Mouse (Mus musculus) CH12.LX (cell line): Measurements from ENCODE around the gene Ank2. TPM values are rescaled to one million over a fixed set of nuclear protein-coding genes. Genes with fewer than 3 reads are reported as not detected.

Experiments
- DNase-seq: peaks from one replicate; pipeline ENCODE4 v3.0.0-alpha.2; 2013; ENCODE audit errors: extremely low read depth
- H3K27ac ChIP-seq: 2 replicates; pipeline ENCODE4 v1.5.1; 2012; ENCODE audit warnings: low read depth, mild to moderate bottlenecking, control low read depth, moderate library complexity; ENCODE audit not compliant: insufficient read depth
- H3K27me3 ChIP-seq: replicated peaks from 2 replicates; pipeline ENCODE3; 2012; ENCODE audit warnings: inconsistent platforms
- H3K36me3 ChIP-seq, 2 experiments: replicated peaks in 1 of 2; 2 replicates each; pipeline versions ENCODE3 to v1.6.1; 2012; ENCODE audit warnings: inconsistent platforms in 1 of 2, low read length in 1 of 2, mild to moderate bottlenecking in 1 of 2, mixed read lengths in 1 of 2, moderate library complexity in 1 of 2; ENCODE audit not compliant: control insufficient read depth in 1 of 2, insufficient read depth in 1 of 2
- H3K4me1 ChIP-seq, 2 experiments: 2 replicates each; pipeline ENCODE4 v1.6.1; 2012; ENCODE audit warnings: inconsistent platforms in 1 of 2, moderate library complexity in 1 of 2; ENCODE audit not compliant: insufficient read depth in 2 of 2, control insufficient read depth in 1 of 2
- H3K4me2 ChIP-seq: 2 replicates; pipeline ENCODE4 v1.6.1; 2012; ENCODE audit warnings: low read depth, mild to moderate bottlenecking, control low read depth; ENCODE audit not compliant: poor library complexity, insufficient read depth, severe bottlenecking
- H3K4me3 ChIP-seq, 3 experiments: fragments of 150-350 bp in 1 of 3; sonication (generic) in 1 of 3; replicated peaks in 1 of 3; 2 replicates each; pipeline versions ENCODE3 to v1.5.1; 2011 to 2012; ENCODE audit warnings: low read depth in 2 of 3, low read length in 2 of 3, mild to moderate bottlenecking in 2 of 3, moderate library complexity in 2 of 3, control low read depth in 1 of 3, improper control_type of control experiment in 1 of 3, inconsistent platforms in 1 of 3, mixed read lengths in 1 of 3; ENCODE audit not compliant: poor library complexity in 1 of 3
- H3K79me2 ChIP-seq: replicated peaks from 2 replicates; pipeline ENCODE4 v1.6.1; 2012; ENCODE audit warnings: mild to moderate bottlenecking, moderate library complexity; ENCODE audit not compliant: control insufficient read depth, poor library complexity, insufficient read depth, severe bottlenecking; ENCODE audit errors: extremely low read depth
- H3K9ac ChIP-seq: 2 replicates; pipeline ENCODE4 v1.6.1; 2012; ENCODE audit warnings: low read depth, mild to moderate bottlenecking, control low read depth, moderate library complexity; ENCODE audit not compliant: insufficient read depth
- H3K9me3 ChIP-seq: replicated peaks from 2 replicates; pipeline ENCODE3; 2012; ENCODE audit warnings: low read length, inconsistent platforms, mixed read lengths
- CHD1 ChIP-seq: IDR thresholded peaks from 2 replicates; pipeline ENCODE4 v1.6.1; 2012; ENCODE audit warnings: low read depth, low read length, improper control_type of control experiment, inconsistent platforms
- CHD2 ChIP-seq: IDR thresholded peaks from 2 replicates; pipeline ENCODE4 v1.6.1; 2011; ENCODE audit warnings: low read length, improper control_type of control experiment
- CTCF ChIP-seq, 2 experiments: IDR thresholded peaks in 1 of 2; conservative IDR thresholded peaks in 1 of 2; 2 replicates each; pipeline ENCODE4 v1.5.1; 2011 to 2012; ENCODE audit warnings: low read depth in 2 of 2, low read length in 2 of 2, improper control_type of control experiment in 1 of 2, inconsistent platforms in 1 of 2, mild to moderate bottlenecking in 1 of 2, moderate library complexity in 1 of 2
- E2F4 ChIP-seq: IDR thresholded peaks from 2 replicates; pipeline ENCODE4 v1.6.1; 2011; ENCODE audit warnings: low read depth, low read length, improper control_type of control experiment; ENCODE audit not compliant: insufficient replicate concordance
- ELF1 ChIP-seq: IDR thresholded peaks from 2 replicates; pipeline ENCODE4 v1.6.1; 2014; ENCODE audit warnings: low read depth, mild to moderate bottlenecking, inconsistent platforms, low read length, improper control_type of control experiment
- EP300 ChIP-seq: IDR thresholded peaks from 2 replicates; pipeline ENCODE4 v1.6.1; 2011; ENCODE audit warnings: low read length, improper control_type of control experiment
- GABPA ChIP-seq: IDR thresholded peaks from 2 replicates; pipeline ENCODE4 v1.6.1; 2012; ENCODE audit warnings: low read depth, low read length, improper control_type of control experiment, inconsistent platforms; ENCODE audit not compliant: insufficient replicate concordance
- HCFC1 ChIP-seq: IDR thresholded peaks from 2 replicates; pipeline ENCODE4 v1.6.1; 2012; ENCODE audit warnings: low read depth, mild to moderate bottlenecking, inconsistent platforms, low read length, improper control_type of control experiment
- KAT2A ChIP-seq: IDR thresholded peaks from 2 replicates; pipeline ENCODE4 v1.6.1; 2012; ENCODE audit warnings: low read length, improper control_type of control experiment, inconsistent platforms; ENCODE audit not compliant: insufficient replicate concordance
- MAX ChIP-seq: IDR thresholded peaks from 2 replicates; pipeline ENCODE4 v1.6.1; 2011; ENCODE audit warnings: low read length, improper control_type of control experiment
- MAZ ChIP-seq: IDR thresholded peaks from 2 replicates; pipeline ENCODE4 v1.6.1; 2012; ENCODE audit warnings: low read depth, mild to moderate bottlenecking, inconsistent platforms, low read length, improper control_type of control experiment, moderate library complexity
- MEF2A ChIP-seq: IDR thresholded peaks from 2 replicates; pipeline ENCODE4 v1.6.1; 2014; ENCODE audit warnings: low read depth, mild to moderate bottlenecking, inconsistent platforms, low read length, improper control_type of control experiment, borderline replicate concordance
- MXI1 ChIP-seq: IDR thresholded peaks from 2 replicates; pipeline ENCODE4 v1.6.1; 2011; ENCODE audit warnings: mild to moderate bottlenecking, low read depth, low read length, improper control_type of control experiment
- NRF1 ChIP-seq: IDR thresholded peaks from 2 replicates; pipeline ENCODE4 v1.6.1; 2014; ENCODE audit warnings: low read depth, mild to moderate bottlenecking, inconsistent platforms, low read length, improper control_type of control experiment, moderate library complexity
- PAX5 ChIP-seq: IDR thresholded peaks from 2 replicates; pipeline ENCODE4 v1.6.1; 2012; ENCODE audit warnings: low read length, inconsistent platforms, mixed read lengths
- POLR2A ChIP-seq: IDR thresholded peaks from 2 replicates; pipeline ENCODE4 v1.6.1; 2011; ENCODE audit warnings: low read depth, mild to moderate bottlenecking, improper control_type of control experiment, low read length
- USF1 ChIP-seq: IDR thresholded peaks from 2 replicates; pipeline ENCODE4 v1.6.1; 2014; ENCODE audit warnings: low read depth, mild to moderate bottlenecking, inconsistent platforms, low read length, improper control_type of control experiment
- USF2 ChIP-seq: conservative IDR thresholded peaks from 2 replicates; pipeline ENCODE4 v1.6.1; 2011; ENCODE audit warnings: low read depth, low read length, improper control_type of control experiment
- ZC3H11A ChIP-seq: IDR thresholded peaks from 2 replicates; pipeline ENCODE4 v1.6.1; 2012; ENCODE audit warnings: low read depth, mild to moderate bottlenecking, inconsistent platforms, low read length, improper control_type of control experiment
- ZKSCAN1 ChIP-seq: IDR thresholded peaks from 2 replicates; pipeline ENCODE4 v1.6.1; 2012; ENCODE audit warnings: low read depth, inconsistent platforms, low read length, improper control_type of control experiment, borderline replicate concordance
- ZMIZ1 ChIP-seq: IDR thresholded peaks from 2 replicates; pipeline ENCODE4 v1.6.1; 2012; ENCODE audit warnings: low read depth, mild to moderate bottlenecking, inconsistent platforms, low read length, improper control_type of control experiment
- ZNF384 ChIP-seq: IDR thresholded peaks from 2 replicates; pipeline ENCODE4 v1.6.1; 2012; ENCODE audit warnings: low read depth, low read length, improper control_type of control experiment, inconsistent platforms
- dilution Hi-C: fragments of 300-500 bp; cut with MboI; formaldehyde crosslinking; loops from 2 replicates; pipeline ENCODE4 v1.14.3; 2020; ENCODE audit warnings: low sequenced_read_pairs; ENCODE audit not compliant: extremely low pct_unique_long_range_greater_than_20kb, extremely low pct_ligation_motif_present
- in situ Hi-C: fragments of 300-500 bp; cut with MboI; formaldehyde crosslinking; loops from 3 replicates; pipeline ENCODE4 v1.14.3; 2019; ENCODE audit warnings: low sequenced_read_pairs, low pct_ligation_motif_present, low pct_unique_long_range_greater_than_20kb, mixed read lengths
- polyA plus RNA-seq: library from polyadenylated mRNA; unstranded; fragments of >175 nt; gene quantifications from 2 replicates; pipeline ENCODE4 v1.2.1, GENCODE M21; 2012; ENCODE audit warnings: low read depth; ENCODE audit not compliant: insufficient read length
- total RNA-seq, 2 experiments: library from RNA; depleted of rRNA; stranded (reverse); fragments of 300-350 nt in 1 of 2; fragments of >200 nt in 1 of 2; gene quantifications; 2 replicates each; pipeline ENCODE4 v1.2.3; 2012 to 2014

The Ank2 gene
- total and polyA plus RNA-seq, 3 experiments, result 3.9 to 20.9 (median 12.2) TPM

DNA sequence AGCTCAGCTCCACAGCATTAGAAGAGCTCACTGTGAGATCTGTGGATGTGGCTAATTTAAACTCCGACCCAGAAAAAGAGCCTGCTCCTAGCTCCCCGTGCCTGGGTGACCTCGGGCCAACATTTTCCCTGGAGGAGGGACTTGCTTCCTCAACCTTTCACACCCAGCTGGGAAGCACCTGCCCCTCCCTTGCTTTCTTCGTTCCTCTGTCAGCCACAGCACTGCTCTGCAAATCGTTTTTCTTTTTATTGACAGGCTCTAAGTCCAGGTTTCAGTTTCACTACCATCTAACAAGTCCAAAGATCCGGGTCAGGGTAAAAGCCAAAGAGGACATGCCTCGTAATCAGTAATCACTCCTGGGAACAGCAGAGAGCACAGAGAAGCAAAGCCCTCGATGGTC is 375.8 kb downstream of the Ank2 start:
- H3K4me2 ChIP-seq, result peak overlapping the region; percentile 88
- peak; percentile 55; the same call in 1 of the 2 replicates for TF ChIP-seq ZMIZ1
- peak; percentile 58; the same call in 1 of the 2 replicates for TF ChIP-seq POLR2A
- TF ChIP-seq USF1, result no peak
- no peak for TF ChIP-seq PAX5
- DNase-seq, result peak; percentile 4

GRCm38 (mm10) chr3:127118777-127119176 is 380.4 kb downstream of the Ank2 start:
- no peaks in the 10 kb centered on the region for H3K27me3 ChIP-seq
- no peak overlapping the region for H3K4me3 ChIP-seq
- H3K9ac ChIP-seq, result no peak overlapping the region
- in situ Hi-C loops (no loop called here), dilution Hi-C loops (no loop called here)
- H3K9me3 ChIP-seq, result no peaks in the 10 kb centered on the region
- no peaks in the 10 kb centered on the region for H3K79me2 ChIP-seq
- H3K27ac ChIP-seq, result no peak overlapping the region
- DNase-seq, result no peak
- peaks cover 5 to 15% of the 10 kb centered on the region in 2 experiments; a peak in 2 of 4 replicates for H3K4me1 ChIP-seq
- H3K36me3 ChIP-seq, result no peaks in the 10 kb centered on the region
- H3K4me2 ChIP-seq, result no peak overlapping the region
- no peak for TF ChIP-seq ZKSCAN1
- TF ChIP-seq MXI1, result no peak
- no peak for TF ChIP-seq ZC3H11A
- TF ChIP-seq PAX5, result no peak
- TF ChIP-seq ZMIZ1, result no peak
- no peak for TF ChIP-seq KAT2A
- TF ChIP-seq CTCF (conservative IDR thresholded peaks at IDR 0.05 in 1 of 2, IDR thresholded peaks at IDR 0.05 in 1 of 2; ENCODE audit: low read depth in 2 of 2, low read length in 2 of 2), result no peak
- no peak for TF ChIP-seq GABPA
- no peak for TF ChIP-seq NRF1

More for the DNA sequence above, 375.8 kb downstream of the Ank2 start:
- in situ Hi-C loops (no loop called here), dilution Hi-C loops (no loop called here)
- Histone ChIP-seq H3K36me3 (no peaks in the 10 kb centered on the region), H3K79me2 (no peaks in the 10 kb centered on the region), H3K9me3 (no peaks in the 10 kb centered on the region), H3K27me3 (no peaks in the 10 kb centered on the region), H3K4me1 (peaks cover 7 to 25% of the 10 kb centered on the region in 2 experiments), H3K27ac (no peak overlapping the region), H3K9ac (peak overlapping the region; percentile 76), H3K4me3 (peak overlapping the region in 1 of 3 experiments; percentile 35)

DNA sequence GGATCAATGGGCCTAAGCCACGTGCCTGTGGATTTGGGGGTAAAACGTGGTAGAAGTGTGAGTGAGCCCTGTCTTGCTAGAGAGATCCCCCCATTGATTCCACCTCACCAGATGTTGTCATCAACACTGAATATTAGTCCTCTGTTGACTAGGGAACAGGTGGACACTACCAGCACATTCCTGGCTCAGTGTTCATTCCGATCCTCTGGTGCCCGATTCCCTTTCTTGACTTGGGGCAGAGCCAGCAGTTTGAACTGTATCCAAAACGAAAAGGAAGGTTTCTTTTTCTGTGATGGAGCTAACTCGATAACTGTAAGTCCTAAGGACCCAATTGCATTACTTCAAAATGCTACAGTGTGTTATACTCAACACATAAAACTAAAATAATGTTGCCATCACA is 382.9 kb downstream of the Ank2 start:
- Histone ChIP-seq H3K4me2 (no peak overlapping the region), H3K27me3 (no peaks in the 10 kb centered on the region), H3K79me2 (no peaks in the 10 kb centered on the region), H3K9ac (no peak overlapping the region), H3K4me3 (no peak overlapping the region), H3K9me3 (no peaks in the 10 kb centered on the region), H3K4me1 (peaks cover 5 to 6% of the 10 kb centered on the region in 2 experiments; a peak in 1 of 4 replicates), H3K27ac (no peak overlapping the region), H3K36me3 (no peaks in the 10 kb centered on the region)
- dilution Hi-C loops (no loop called here), in situ Hi-C loops (no loop called here)
- TF ChIP-seq CHD2, result no peak
- TF ChIP-seq CHD1, result no peak
- no peak for TF ChIP-seq EP300
- no peak for TF ChIP-seq MEF2A
- TF ChIP-seq MAX, result no peak
- no peak for TF ChIP-seq USF1
- TF ChIP-seq USF2, result no peak
- no peak for TF ChIP-seq PAX5
- TF ChIP-seq ZC3H11A, result no peak
- TF ChIP-seq E2F4, result no peak
- no peak for TF ChIP-seq ZNF384
- TF ChIP-seq ZKSCAN1, result no peak
- TF ChIP-seq ELF1, result no peak
- no peak for TF ChIP-seq MAZ
- TF ChIP-seq MXI1, result no peak
- TF ChIP-seq HCFC1, result no peak
- no peak for DNase-seq
